Mouse (Mus musculus) megakaryocyte, embryonic 14.5 days (primary cell): ENCODE results near the gene Naa25. TPM values are rescaled to one million over a fixed set of nuclear protein-coding genes. Genes with fewer than 3 reads are reported as not detected.

Source experiments
- H3K27me3 ChIP-seq: replicated peaks from 2 replicates; pipeline ENCODE3; 2012; ENCODE audit warnings: inconsistent platforms
- H3K36me3 ChIP-seq: replicated peaks from 2 replicates; pipeline ENCODE3; 2012; ENCODE audit warnings: low read length, inconsistent platforms, mixed read lengths
- H3K4me1 ChIP-seq: 2 replicates; pipeline ENCODE4 v1.6.1; 2012; ENCODE audit warnings: inconsistent platforms
- H3K4me3 ChIP-seq: replicated peaks from 2 replicates; pipeline ENCODE3; 2012; ENCODE audit warnings: moderate library complexity, mild to moderate bottlenecking, inconsistent platforms
- H3K9me3 ChIP-seq: 2 replicates; pipeline ENCODE4 v1.6.1; 2012; ENCODE audit warnings: inconsistent platforms
- FLI1 ChIP-seq: IDR thresholded peaks from 2 replicates; pipeline ENCODE4 v1.6.1; 2012; ENCODE audit warnings: low read length, inconsistent platforms, mixed read lengths
- GATA1 ChIP-seq: IDR thresholded peaks from 3 replicates; pipeline ENCODE4 v1.6.1; 2012; ENCODE audit warnings: mixed read lengths, low read length, inconsistent platforms, borderline replicate concordance
- polyA plus RNA-seq: library from polyadenylated mRNA; stranded (reverse); fragments of >175 nt; gene quantifications from 2 replicates; pipeline ENCODE4 v1.2.3, GENCODE M21; 2012; ENCODE audit warnings: low replicate concordance; ENCODE audit not compliant: insufficient read depth

Naa25 gene
- polyA plus RNA-seq, 1 experiment: 1.0 TPM

DNA sequence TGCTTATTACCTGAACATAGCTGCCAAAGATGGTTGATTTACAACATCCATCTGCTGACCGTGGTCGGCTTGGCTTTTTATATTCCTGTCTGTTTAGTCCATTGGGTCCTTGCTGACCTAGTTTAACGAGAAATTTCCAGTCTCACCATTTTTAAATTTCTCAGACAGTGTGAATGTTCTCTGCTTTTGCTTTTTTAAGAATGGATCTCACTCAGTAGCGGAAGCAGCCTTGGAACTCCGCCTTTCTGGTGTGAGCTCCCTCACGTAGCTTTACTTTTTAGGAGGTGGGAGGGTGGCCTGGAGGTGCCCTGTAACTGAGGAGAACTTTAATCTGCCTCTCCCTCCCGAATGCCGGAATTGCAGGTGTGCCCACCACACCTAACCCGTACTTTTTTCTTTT lies 23.0 kb downstream of the Naa25 start:
- no peaks in the 10 kb centered on the region for H3K27me3 ChIP-seq
- H3K9me3 ChIP-seq: 0 out of 2 replicates have a peak, but pooled peaks cover 2% of the 10 kb centered on the region
- H3K4me3 ChIP-seq: no peak overlapping the region
- H3K4me1 ChIP-seq: peaks cover 27% of the 10 kb centered on the region
- H3K36me3 ChIP-seq: peaks cover 99% of the 10 kb centered on the region
- TF ChIP-seq FLI1 (no peak), GATA1 (no peak)

DNA sequence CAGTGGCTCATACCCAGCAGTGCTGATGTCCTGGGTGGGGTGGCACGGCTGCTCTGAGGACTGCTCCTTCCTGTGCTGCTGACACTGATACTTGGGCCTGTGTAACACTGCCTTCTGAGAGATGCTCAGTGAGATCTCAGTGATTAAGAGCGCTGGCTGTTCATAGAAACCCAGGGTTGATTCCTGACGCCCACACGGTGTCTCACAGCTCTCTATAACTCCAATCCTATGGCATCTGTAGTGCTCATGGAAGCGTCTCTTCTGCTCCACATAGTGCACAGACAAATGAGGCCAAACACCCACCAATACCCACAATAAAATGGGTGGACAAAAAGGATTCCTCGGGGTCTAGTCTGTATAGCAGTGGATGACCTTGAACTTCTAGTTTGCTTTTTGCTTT lies 25.1 kb downstream of the Naa25 start:
- no peaks in the 10 kb centered on the region for H3K9me3 ChIP-seq
- peak overlapping the region; percentile 40 for H3K4me3 ChIP-seq
- no peaks in the 10 kb centered on the region for H3K27me3 ChIP-seq
- H3K4me1 ChIP-seq: peaks cover 31% of the 10 kb centered on the region
- peaks cover 99% of the 10 kb centered on the region for H3K36me3 ChIP-seq
- TF ChIP-seq GATA1: no peak
- no peak for TF ChIP-seq FLI1

GRCm38 (mm10) chr5:121423297-121423696 lies 25.6 kb downstream of the Naa25 start:
- Histone ChIP-seq H3K4me3 (no peak overlapping the region), H3K27me3 (no peaks in the 10 kb centered on the region), H3K4me1 (peaks cover 31% of the 10 kb centered on the region), H3K9me3 (no peaks in the 10 kb centered on the region), H3K36me3 (peaks cover 99% of the 10 kb centered on the region)
- TF ChIP-seq FLI1 (no peak), GATA1 (no peak)

DNA sequence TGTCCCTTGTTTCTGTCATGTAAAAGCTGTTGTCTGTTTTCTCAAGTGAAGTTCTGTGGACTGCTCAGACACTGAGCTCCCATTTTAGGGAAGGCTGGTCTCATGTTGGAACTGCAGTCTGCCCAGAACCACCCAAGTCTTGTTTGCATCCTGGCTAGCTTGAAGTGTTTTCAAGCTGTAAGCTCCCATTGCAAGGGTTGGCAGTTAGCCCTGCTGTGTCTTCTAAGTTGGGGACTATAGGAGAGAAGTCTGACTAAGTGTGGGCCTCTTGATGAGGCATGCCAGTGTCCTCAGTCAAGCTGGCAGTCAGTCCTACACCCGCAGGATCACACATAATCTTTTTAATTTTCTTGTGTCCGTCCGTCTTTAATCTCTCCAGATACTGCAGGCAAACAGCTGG lies 31.2 kb downstream of the Naa25 start:
- Histone ChIP-seq H3K9me3 (no peaks in the 10 kb centered on the region), H3K4me1 (peaks cover 18% of the 10 kb centered on the region), H3K27me3 (no peaks in the 10 kb centered on the region), H3K4me3 (no peak overlapping the region), H3K36me3 (peaks cover 99% of the 10 kb centered on the region)
- TF ChIP-seq GATA1 (no peak), FLI1 (no peak)

GRCm38 (mm10) chr5:121438131-121438530 lies 40.4 kb downstream of the Naa25 start:
- TF ChIP-seq FLI1: no peak
- no peak for TF ChIP-seq GATA1
- H3K27me3 ChIP-seq: no peaks in the 10 kb centered on the region
- H3K36me3 ChIP-seq: peaks cover 99% of the 10 kb centered on the region
- H3K4me1 ChIP-seq: peaks cover 14% of the 10 kb centered on the region
- H3K4me3 ChIP-seq: peak overlapping the region; percentile 4
- H3K9me3 ChIP-seq: no peaks in the 10 kb centered on the region

- Histone ChIP-seq H3K4me3 (no peak overlapping the region), H3K4me1 (peaks cover 14% of the 10 kb centered on the region), H3K27me3 (no peaks in the 10 kb centered on the region), H3K9me3 (no peaks in the 10 kb centered on the region), H3K36me3 (peaks cover 98% of the 10 kb centered on the region)
- TF ChIP-seq FLI1: no peak
- TF ChIP-seq GATA1: no peak
Observed at GRCm38 (mm10) chr5:121438756-121439155, 41.0 kb downstream of the Naa25 start.

GRCm38 (mm10) chr5:121443548-121443947 lies 45.8 kb downstream of the Naa25 start:
- Histone ChIP-seq H3K27me3 (no peaks in the 10 kb centered on the region), H3K4me3 (no peak overlapping the region), H3K4me1 (peaks cover 21% of the 10 kb centered on the region), H3K36me3 (peaks cover 98% of the 10 kb centered on the region), H3K9me3 (no peaks in the 10 kb centered on the region)
- no peak for TF ChIP-seq GATA1
- no peak for TF ChIP-seq FLI1

DNA sequence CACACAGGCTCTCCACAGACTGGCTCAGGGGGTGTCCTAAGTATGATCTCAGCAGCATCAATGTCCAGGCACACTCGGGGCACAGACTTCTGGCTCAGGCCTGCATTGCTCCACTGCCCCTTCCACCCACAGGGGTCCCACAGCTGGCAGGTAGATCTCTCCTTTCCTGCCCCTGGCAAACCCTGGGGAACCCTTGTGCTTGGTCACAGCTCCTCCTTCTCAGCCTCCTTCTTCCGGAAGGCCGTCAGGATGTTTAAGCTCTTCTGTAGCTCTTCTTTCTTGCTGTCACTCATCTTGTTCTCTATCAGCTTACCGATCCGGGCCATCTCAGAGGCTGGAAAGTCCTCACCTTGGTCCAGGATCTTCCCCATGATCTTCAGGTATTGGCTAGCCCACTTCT lies 47.1 kb downstream of the Naa25 start:
- H3K9me3 ChIP-seq: no peaks in the 10 kb centered on the region
- H3K27me3 ChIP-seq: no peaks in the 10 kb centered on the region
- TF ChIP-seq GATA1 (no peak), FLI1 (no peak)
- H3K36me3 ChIP-seq: peaks cover 98% of the 10 kb centered on the region
- H3K4me3 ChIP-seq: no peak overlapping the region
- H3K4me1 ChIP-seq: peaks cover 29% of the 10 kb centered on the region

DNA sequence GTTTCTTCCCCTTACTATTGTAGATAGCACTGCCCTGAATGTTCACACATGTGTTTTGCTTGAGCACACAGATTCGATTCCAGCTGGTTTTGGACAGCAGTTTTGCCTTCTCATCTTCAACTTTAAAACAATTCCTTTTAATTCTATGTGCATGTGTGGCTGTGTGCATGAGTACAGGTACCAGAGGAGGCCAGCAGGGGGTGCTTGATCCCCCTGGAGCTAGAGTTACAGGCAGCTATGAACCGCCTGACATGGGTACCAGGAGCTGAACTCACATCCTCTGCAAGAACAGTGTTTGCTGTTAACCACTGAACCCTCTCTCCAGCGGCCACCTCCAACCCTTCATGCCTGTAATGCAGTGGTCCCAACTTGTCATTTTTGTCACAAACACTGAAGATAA lies 50.7 kb downstream of the Naa25 start:
- TF ChIP-seq GATA1 (no peak), FLI1 (no peak)
- H3K9me3 ChIP-seq: no peaks in the 10 kb centered on the region
- H3K4me1 ChIP-seq: peaks cover 53% of the 10 kb centered on the region
- H3K4me3 ChIP-seq: no peak overlapping the region
- no peaks in the 10 kb centered on the region for H3K27me3 ChIP-seq
- peaks cover 65% of the 10 kb centered on the region for H3K36me3 ChIP-seq

DNA sequence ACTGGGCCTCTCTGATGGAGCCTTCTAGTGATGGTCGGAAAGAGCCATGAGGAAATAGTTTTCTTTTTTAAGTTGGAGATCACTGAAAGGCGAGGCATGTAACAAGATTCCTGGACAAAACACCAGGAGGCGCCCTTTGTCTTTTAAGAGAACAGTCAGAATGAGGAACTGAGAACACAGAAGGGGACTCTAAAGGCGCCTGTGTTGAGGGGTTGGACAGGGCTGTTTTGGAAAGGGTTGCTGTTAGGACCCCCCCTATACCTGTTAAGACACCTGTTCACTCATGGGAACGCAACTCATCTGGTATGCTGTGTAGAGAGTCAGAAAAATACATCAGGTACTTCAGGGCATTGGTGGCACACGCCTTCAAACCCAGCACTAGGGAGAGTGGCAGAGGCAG lies 52.2 kb downstream of the Naa25 start:
- TF ChIP-seq GATA1 (no peak), FLI1 (no peak)
- peaks cover 59% of the 10 kb centered on the region for H3K36me3 ChIP-seq
- H3K4me1 ChIP-seq: peaks cover 63% of the 10 kb centered on the region
- H3K9me3 ChIP-seq: no peaks in the 10 kb centered on the region
- peak overlapping the region; percentile 53 for H3K4me3 ChIP-seq
- H3K27me3 ChIP-seq: no peaks in the 10 kb centered on the region

GRCm38 (mm10) chr5:121450476-121450875 lies 52.7 kb downstream of the Naa25 start:
- TF ChIP-seq GATA1: no peak
- no peak for TF ChIP-seq FLI1
- H3K36me3 ChIP-seq: peaks cover 54% of the 10 kb centered on the region
- peaks cover 67% of the 10 kb centered on the region for H3K4me1 ChIP-seq
- peak overlapping the region; percentile 70 for H3K4me3 ChIP-seq
- no peaks in the 10 kb centered on the region for H3K9me3 ChIP-seq
- no peaks in the 10 kb centered on the region for H3K27me3 ChIP-seq
